ENCODE assay signal across 9 mouse cellular contexts in genomic region chr6:128028116-128028940, GRCm38 (mm10).
DNase-seq lines count a peak whose midpoint lies in the region; ATAC-seq and TF ChIP-seq lines count a peak whose summit lies in the region.
"Had no signal": no experiment of that assay in that cellular context is flagged by ENCODE, and none has a peak within 500 bp of the region (broad histone marks: within the 10 kb centered on the region; RNA-seq: fewer than 3 reads in every experiment).

No protein-coding gene starts in this region.

- no peak for ATAC-seq in intestine, embryonic 14.5 days (replicated peaks; ENCODE audit: low FRiP score, low TSS enrichment, low read depth)
- ATAC-seq in intestine, embryonic 16.5 days = no peak

- peaks cover 14% of the 10 kb centered on the region for H3K4me1 ChIP-seq in intestine, embryonic 14.5 days (replicated peaks; ENCODE audit: control insufficient read depth, insufficient read depth, low read length)
- H3K4me1 ChIP-seq in intestine, embryonic 16.5 days (ENCODE audit: control insufficient read depth, insufficient read depth, low read length) = peaks cover 4% of the 10 kb centered on the region
- H3K4me1 ChIP-seq in embryonic facial prominence, embryonic 10.5 days = peaks cover 73% of the 10 kb centered on the region

- H3K36me3 ChIP-seq in intestine, embryonic 14.5 days (ENCODE audit: control insufficient read depth, insufficient read depth, low read length) = no peaks in the 10 kb centered on the region
- H3K36me3 ChIP-seq in intestine, embryonic 16.5 days (ENCODE audit: control insufficient read depth, insufficient read depth, low read length) = no peaks in the 10 kb centered on the region
- H3K36me3 ChIP-seq in C2C12 (ENCODE audit: control insufficient read depth, insufficient read depth) = peaks cover 7% of the 10 kb centered on the region
- H3K36me3 ChIP-seq in embryonic facial prominence, embryonic 10.5 days (replicated peaks) = no peaks in the 10 kb centered on the region

- no peak overlapping the region for H3ac ChIP-seq in C2C12 (ENCODE audit: control insufficient read depth, insufficient read length, low read depth)

- DNase-seq in intestine, embryonic 14.5 days (ENCODE audit: low spot score) = peak; percentile 72
- DNase-seq in adipocyte (ENCODE audit: low spot score) = peak; percentile 33
- peak; percentile 76 for DNase-seq in embryonic facial prominence, embryonic 10.5 days (ENCODE audit: low spot score)
- peak; percentile 60 for DNase-seq in lung, postnatal 10 days
- no peak for DNase-seq in spleen, adult 12 weeks (ENCODE audit: low spot score)
- no peak for DNase-seq in yolk sac, embryonic 10.5 days (ENCODE audit: low spot score)

- no peaks in the 10 kb centered on the region for H3K9me3 ChIP-seq in intestine, embryonic 14.5 days (ENCODE audit: control insufficient read depth, low read length)
- H3K9me3 ChIP-seq in intestine, embryonic 16.5 days (ENCODE audit: control insufficient read depth, low read length) = no peaks in the 10 kb centered on the region
- H3K9me3 ChIP-seq in embryonic facial prominence, embryonic 10.5 days = no peaks in the 10 kb centered on the region

- H3K4me2 ChIP-seq in intestine, embryonic 14.5 days (ENCODE audit: low read length) = no peak overlapping the region
- no peak overlapping the region for H3K4me2 ChIP-seq in intestine, embryonic 16.5 days (ENCODE audit: low read depth, low read length)

- H3K4me3 ChIP-seq in intestine, embryonic 14.5 days (ENCODE audit: low read depth, low read length) = no peak overlapping the region
- no peak overlapping the region for H3K4me3 ChIP-seq in intestine, embryonic 16.5 days (ENCODE audit: low read length)
- H3K4me3 ChIP-seq in C2C12 (ENCODE audit: insufficient read depth, poor library complexity, severe bottlenecking) = no peak overlapping the region
- no peak overlapping the region for H3K4me3 ChIP-seq in embryonic facial prominence, embryonic 10.5 days

- TF ChIP-seq CTCF in C2C12 (IDR thresholded peaks at IDR 0.05; ENCODE audit: control insufficient read depth, insufficient read depth, insufficient read length) = peak; percentile 29

- peaks cover 19% of the 10 kb centered on the region for H3K79me2 ChIP-seq in C2C12 (ENCODE audit: control insufficient read depth, insufficient read depth)

- no peak overlapping the region for H3K9ac ChIP-seq in intestine, embryonic 14.5 days (ENCODE audit: low read length)
- H3K9ac ChIP-seq in intestine, embryonic 16.5 days (ENCODE audit: low read depth, low read length) = no peak overlapping the region

- H3K27ac ChIP-seq in intestine, embryonic 14.5 days (ENCODE audit: low read depth) = no peak overlapping the region
- no peak overlapping the region for H3K27ac ChIP-seq in intestine, embryonic 16.5 days (ENCODE audit: low read length)
- peak overlapping the region; percentile 60; the same call in 1 of the 2 replicates for H3K27ac ChIP-seq in embryonic facial prominence, embryonic 10.5 days (replicated peaks)
- H3K27ac ChIP-seq: macrophage had no signal

- H3K27me3 ChIP-seq in intestine, embryonic 14.5 days (replicated peaks; ENCODE audit: control insufficient read depth, insufficient read depth, low read length) = no peaks in the 10 kb centered on the region
- H3K27me3 ChIP-seq in intestine, embryonic 16.5 days (replicated peaks; ENCODE audit: control insufficient read depth, insufficient read depth, low read length) = no peaks in the 10 kb centered on the region
- no peaks in the 10 kb centered on the region for H3K27me3 ChIP-seq in C2C12 (ENCODE audit: control insufficient read depth, insufficient read depth, insufficient read length)
- peaks cover 12% of the 10 kb centered on the region for H3K27me3 ChIP-seq in embryonic facial prominence, embryonic 10.5 days (replicated peaks; ENCODE audit: low read depth, poor library complexity, severe bottlenecking)

- WGBS in intestine, embryonic 14.5 days = 32% methylated on average over 10 of the region's 10 CpGs
- WGBS in intestine, embryonic 16.5 days = 49% methylated on average over 10 of the region's 10 CpGs
- 26% methylated on average over 10 of the region's 10 CpGs for WGBS in embryonic facial prominence, embryonic 10.5 days

- peaks cover 7% of the 10 kb centered on the region for H3K79me3 ChIP-seq in C2C12 (ENCODE audit: low read depth)

TF ChIP-seq in C2C12, 6 proteins besides CTCF, POLR2A, EP300 and RAD21:
- TF ChIP-seq FOSL1 (IDR thresholded peaks at IDR 0.05; ENCODE audit: insufficient read depth, low read length, poor library complexity, severe bottlenecking) (no peak), MYOD1 (IDR thresholded peaks at IDR 0.05; ENCODE audit: control insufficient read depth, insufficient read length, low read depth) (no peak), USF1 (IDR thresholded peaks at IDR 0.05; ENCODE audit: low read depth) (no peak), MYOG (IDR thresholded peaks at IDR 0.05; ENCODE audit: control insufficient read depth, extremely low read depth, insufficient read length) (no peak), CEBPB (IDR thresholded peaks at IDR 0.05; ENCODE audit: low read depth) (no peak), MAX (IDR thresholded peaks at IDR 0.05) (no peak)

Comparison
In these comparisons a context has a peak if more than half of its experiments do, and no peak if none do; other contexts are left out.
1. DNase-seq: peak in intestine, embryonic 14.5 days (single experiment), adipocyte (single experiment), embryonic facial prominence, embryonic 10.5 days (single experiment) and lung, postnatal 10 days (single experiment); none in spleen, adult 12 weeks (single experiment) and yolk sac, embryonic 10.5 days (single experiment).